Comparison of ENCODE assay signal across 8 mouse cellular contexts in the genomic region with DNA sequence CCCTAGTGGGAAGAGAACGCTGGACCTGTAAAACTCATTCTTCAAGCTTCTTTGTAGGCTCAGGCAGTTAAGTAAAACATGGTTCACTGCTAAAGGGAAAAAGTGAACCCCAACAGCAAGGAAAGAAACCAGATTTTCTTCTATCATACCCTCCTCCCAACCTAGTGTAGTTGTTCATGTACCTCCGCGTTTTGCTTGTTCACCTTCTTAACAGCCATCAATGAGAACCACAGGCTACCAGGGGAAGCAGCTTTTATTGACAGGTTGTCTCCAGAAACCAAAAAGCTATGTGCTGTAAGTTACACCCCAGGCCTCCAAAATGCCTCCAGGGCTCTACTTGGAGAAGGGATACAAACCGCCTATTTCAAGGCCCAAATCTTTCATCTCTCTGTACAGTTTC. TPM values are rescaled to one million over a fixed set of nuclear protein-coding genes. Genes with fewer than 3 reads are reported as not detected.
A peak's percentile ranks its signal among the peaks of the same experiment; 100 is the strongest.
DNase-seq lines count a peak whose midpoint lies in the region; ATAC-seq and TF ChIP-seq lines count a peak whose summit lies in the region.

No protein-coding gene starts in this region.

- no peaks in the 10 kb centered on the region for H3K9me3 ChIP-seq in lung, postnatal 0 days (ENCODE audit: low read length)
- no peaks in the 10 kb centered on the region for H3K9me3 ChIP-seq in limb, embryonic 12.5 days
- H3K9me3 ChIP-seq in stomach, embryonic 15.5 days = no peaks in the 10 kb centered on the region

- no peaks in the 10 kb centered on the region for H3K27me3 ChIP-seq in lung, postnatal 0 days (replicated peaks; ENCODE audit: insufficient read depth, low read length)
- no peaks in the 10 kb centered on the region for H3K27me3 ChIP-seq in limb, embryonic 12.5 days
- no peaks in the 10 kb centered on the region for H3K27me3 ChIP-seq in stomach, embryonic 15.5 days (replicated peaks)

- no peak overlapping the region for H3K27ac ChIP-seq in lung, postnatal 0 days (ENCODE audit: low read length)
- peak overlapping the region; percentile 94 for H3K27ac ChIP-seq in limb, embryonic 12.5 days
- H3K27ac ChIP-seq in stomach, embryonic 15.5 days = peak overlapping the region; percentile 44; the same call in 1 of the 2 replicates

- H3K4me2 ChIP-seq in lung, postnatal 0 days (replicated peaks; ENCODE audit: low read depth, low read length) = no peak overlapping the region; the same call in 1 of the 2 replicates
- peak overlapping the region; percentile 71; the same call in 1 of the 2 replicates for H3K4me2 ChIP-seq in limb, embryonic 12.5 days
- peak overlapping the region; percentile 29 for H3K4me2 ChIP-seq in stomach, embryonic 15.5 days

- no peak for TF ChIP-seq EP300 in lung, postnatal 0 days (IDR thresholded peaks at IDR 0.05)

- ATAC-seq in lung, postnatal 0 days = no peak
- no peak for ATAC-seq in limb, embryonic 12.5 days (ENCODE audit: insufficient number of reproducible peaks, insufficient read depth, low FRiP score, low TSS enrichment, low read depth)
- ATAC-seq in stomach, embryonic 15.5 days (ENCODE audit: insufficient read depth, low FRiP score, low read depth) = no peak

- DNase-seq in cerebellum, adult 9-11 months = peak; percentile 34
- DNase-seq in cerebellum, postnatal 25 days = no peak
- DNase-seq in lung, postnatal 0 days (ENCODE audit: low spot score) = no peak
- no peak for DNase-seq in lung, postnatal 10 days
- DNase-seq in layer of hippocampus, postnatal 14 days (ENCODE audit: low spot score in 2 of 2) = no peak
- no peak for DNase-seq in layer of hippocampus, adult 18-20 months (ENCODE audit: low spot score in 2 of 2)

- no peaks in the 10 kb centered on the region for H3K4me1 ChIP-seq in lung, postnatal 0 days (ENCODE audit: insufficient read depth, low read depth, low read length)
- H3K4me1 ChIP-seq in limb, embryonic 12.5 days (replicated peaks) = peaks cover 20% of the 10 kb centered on the region
- H3K4me1 ChIP-seq in stomach, embryonic 15.5 days = peaks cover 17% of the 10 kb centered on the region

- 0 out of 2 replicates have a peak overlapping the region, but pooled peaks have one; percentile 81 for H3K4me3 ChIP-seq in lung, postnatal 0 days (ENCODE audit: low read depth, low read length)
- peak overlapping the region; percentile 82 for H3K4me3 ChIP-seq in limb, embryonic 12.5 days (replicated peaks)
- H3K4me3 ChIP-seq in stomach, embryonic 15.5 days (replicated peaks) = peak overlapping the region; percentile 90; the same call in 1 of the 2 replicates

- no peak for TF ChIP-seq CTCF in lung, postnatal 0 days (IDR thresholded peaks at IDR 0.05)

- H3K9ac ChIP-seq in lung, postnatal 0 days (replicated peaks; ENCODE audit: low read depth) = no peak overlapping the region
- 0 out of 2 replicates have a peak overlapping the region, but pooled peaks have one; percentile 92 for H3K9ac ChIP-seq in limb, embryonic 12.5 days (replicated peaks)
- no peak overlapping the region for H3K9ac ChIP-seq in stomach, embryonic 15.5 days

- 59% methylated on average over 4 of the region's 4 CpGs for WGBS in lung, postnatal 0 days
- 59% methylated on average over 4 of the region's 4 CpGs for WGBS in limb, embryonic 12.5 days
- 58% methylated on average over 4 of the region's 4 CpGs for WGBS in stomach, embryonic 15.5 days

- H3K36me3 ChIP-seq in lung, postnatal 0 days (ENCODE audit: insufficient read depth, low read length) = no peaks in the 10 kb centered on the region
- peaks cover 54% of the 10 kb centered on the region for H3K36me3 ChIP-seq in limb, embryonic 12.5 days
- H3K36me3 ChIP-seq in stomach, embryonic 15.5 days = peaks cover 30% of the 10 kb centered on the region

RNA-seq across cellular contexts. Expression of gene Usp21, which starts 0.5 kb away (rescaled TPM):
- 38.3 and 40.9 TPM in 2 replicates for polyA plus RNA-seq in lung, postnatal 0 days (2015; fragmentation: Nextera tagmentation; extraction: Ambion mirVana)
- polyA plus RNA-seq in limb, embryonic 12.5 days (2016; fragmentation: Nextera tagmentation; extraction: Ambion mirVana) = 132 and 134 TPM in 2 replicates
- polyA plus RNA-seq in stomach, embryonic 15.5 days (2015; fragmentation: Nextera tagmentation; extraction: Ambion mirVana) = 67.8 and 69.8 TPM in 2 replicates
- total RNA-seq in layer of hippocampus, postnatal 14 days (2021) = 10 to 100 TPM; 49.2 to 53.6 TPM
- total RNA-seq in layer of hippocampus, adult 18-20 months (2021) = 10 to 100 TPM; 60.9 to 61.3 TPM

RNA-seq across cellular contexts. Expression of gene Ufc1, which starts 6.5 kb away (rescaled TPM):
- 95.4 and 100 TPM in 2 replicates for polyA plus RNA-seq in lung, postnatal 0 days (2015; fragmentation: Nextera tagmentation; extraction: Ambion mirVana)
- 108 and 111 TPM in 2 replicates for polyA plus RNA-seq in limb, embryonic 12.5 days (2016; fragmentation: Nextera tagmentation; extraction: Ambion mirVana)
- 94.9 and 115 TPM in 2 replicates for polyA plus RNA-seq in stomach, embryonic 15.5 days (2015; fragmentation: Nextera tagmentation; extraction: Ambion mirVana)
- 100 to 1,000 TPM; 112 TPM for total RNA-seq in layer of hippocampus, postnatal 14 days (2021)
- 100 to 1,000 TPM in 1 of 2 experiments, 10 to 100 TPM in 1; 99.7 to 108 TPM for total RNA-seq in layer of hippocampus, adult 18-20 months (2021)

RNA-seq across cellular contexts. Expression of gene Ppox, which starts 7.3 kb away (rescaled TPM):
- polyA plus RNA-seq in lung, postnatal 0 days (2015; fragmentation: Nextera tagmentation; extraction: Ambion mirVana) = 28.4 and 30.6 TPM in 2 replicates
- 71.9 and 75.9 TPM in 2 replicates for polyA plus RNA-seq in limb, embryonic 12.5 days (2016; fragmentation: Nextera tagmentation; extraction: Ambion mirVana)
- 46.5 and 51.8 TPM in 2 replicates for polyA plus RNA-seq in stomach, embryonic 15.5 days (2015; fragmentation: Nextera tagmentation; extraction: Ambion mirVana)
- total RNA-seq in layer of hippocampus, postnatal 14 days (2021) = 10 to 100 TPM; 24.2 to 25.2 TPM
- 10 to 100 TPM; 23.2 to 25.3 TPM for total RNA-seq in layer of hippocampus, adult 18-20 months (2021)

RNA-seq across cellular contexts. Expression of gene B4galt3, which starts 18.2 kb away (rescaled TPM):
- polyA plus RNA-seq in lung, postnatal 0 days (2015; fragmentation: Nextera tagmentation; extraction: Ambion mirVana) = 68.4 and 77.0 TPM in 2 replicates
- polyA plus RNA-seq in limb, embryonic 12.5 days (2016; fragmentation: Nextera tagmentation; extraction: Ambion mirVana) = 82.1 and 84.8 TPM in 2 replicates
- polyA plus RNA-seq in stomach, embryonic 15.5 days (2015; fragmentation: Nextera tagmentation; extraction: Ambion mirVana) = 66.4 and 67.4 TPM in 2 replicates
- 10 to 100 TPM; 54.8 to 62.8 TPM for total RNA-seq in layer of hippocampus, postnatal 14 days (2021)
- 10 to 100 TPM; 71.0 to 71.4 TPM for total RNA-seq in layer of hippocampus, adult 18-20 months (2021)

RNA-seq across cellular contexts. Expression of gene Ndufs2, which starts 37.1 kb away (rescaled TPM):
- polyA plus RNA-seq in lung, postnatal 0 days (2015; fragmentation: Nextera tagmentation; extraction: Ambion mirVana) = 172 and 188 TPM in 2 replicates
- polyA plus RNA-seq in limb, embryonic 12.5 days (2016; fragmentation: Nextera tagmentation; extraction: Ambion mirVana) = 251 and 257 TPM in 2 replicates
- polyA plus RNA-seq in stomach, embryonic 15.5 days (2015; fragmentation: Nextera tagmentation; extraction: Ambion mirVana) = 238 and 270 TPM in 2 replicates
- total RNA-seq in layer of hippocampus, postnatal 14 days (2021) = 100 to 1,000 TPM; 274 to 282 TPM
- 100 to 1,000 TPM; 270 to 277 TPM for total RNA-seq in layer of hippocampus, adult 18-20 months (2021)
